Mouse (Mus musculus) lung, embryonic 16.5 days (tissue): ENCODE measurements at regions not wholly inside any gene's neighbourhood (a gene's known extent, or its start where the extent isn't known, plus 50 kb on each side); places are given as distances from the start of the nearest gene placed in this dataset.
"Not testable (repeated sequence)": the region's sequence is repeated elsewhere in the genome, so short reads cannot be mapped to it uniquely, and the experiment has no call there.

Source experiments
- ATAC-seq: fragments of 200-750 bp; cut with Nextera tagmentation; 2 replicates; pipeline ENCODE4 v1.8.0; 2017; ENCODE audit warnings: low read depth, mild to moderate bottlenecking, moderate library complexity
- H3K27ac ChIP-seq: fragments of 300-500 bp; sonication (generic); 2 replicates; pipeline ENCODE4 v1.5.1; 2014; ENCODE audit warnings: mild to moderate bottlenecking, control low read depth, low read length
- H3K27me3 ChIP-seq: fragments of 300-500 bp; sonication (generic); 2 replicates; pipeline ENCODE4 v1.6.1; 2014; ENCODE audit warnings: low read depth, low read length, mixed read lengths; ENCODE audit not compliant: control insufficient read depth, insufficient read depth
- H3K36me3 ChIP-seq: fragments of 300-500 bp; sonication (generic); 2 replicates; pipeline ENCODE4 v1.6.1; 2014; ENCODE audit warnings: low read length; ENCODE audit not compliant: control insufficient read depth, insufficient read depth
- H3K4me1 ChIP-seq: fragments of 300-500 bp; sonication (generic); replicated peaks from 2 replicates; pipeline ENCODE4 v1.6.1; 2014; ENCODE audit warnings: low read length, mixed read lengths; ENCODE audit not compliant: control insufficient read depth, insufficient read depth
- H3K4me2 ChIP-seq: fragments of 300-500 bp; sonication (generic); 2 replicates; pipeline ENCODE4 v1.6.1; 2014; ENCODE audit warnings: low read depth, low read length, control low read depth
- H3K4me3 ChIP-seq: fragments of 300-500 bp; sonication (generic); 2 replicates; pipeline ENCODE4 v1.5.1; 2014; ENCODE audit warnings: mild to moderate bottlenecking, low read length, control low read depth
- H3K9ac ChIP-seq: fragments of 300-500 bp; sonication (generic); 2 replicates; pipeline ENCODE4 v1.6.1; 2014; ENCODE audit warnings: low read length, control low read depth
- H3K9me3 ChIP-seq: fragments of 300-500 bp; sonication (generic); 2 replicates; pipeline ENCODE4 v1.6.1; 2016; ENCODE audit warnings: low read length; ENCODE audit not compliant: control insufficient read depth
- WGBS: fragments of 180-500 bp; shearing (Covaris S2); extraction: QIAGEN DNeasy Blood & Tissue Kit; methylation state at CpG from one replicate; pipeline ENCODE4 v1.1.7; 2014; 5-methylcytosine and 5-hydroxymethylcytosine counted together

DNA sequence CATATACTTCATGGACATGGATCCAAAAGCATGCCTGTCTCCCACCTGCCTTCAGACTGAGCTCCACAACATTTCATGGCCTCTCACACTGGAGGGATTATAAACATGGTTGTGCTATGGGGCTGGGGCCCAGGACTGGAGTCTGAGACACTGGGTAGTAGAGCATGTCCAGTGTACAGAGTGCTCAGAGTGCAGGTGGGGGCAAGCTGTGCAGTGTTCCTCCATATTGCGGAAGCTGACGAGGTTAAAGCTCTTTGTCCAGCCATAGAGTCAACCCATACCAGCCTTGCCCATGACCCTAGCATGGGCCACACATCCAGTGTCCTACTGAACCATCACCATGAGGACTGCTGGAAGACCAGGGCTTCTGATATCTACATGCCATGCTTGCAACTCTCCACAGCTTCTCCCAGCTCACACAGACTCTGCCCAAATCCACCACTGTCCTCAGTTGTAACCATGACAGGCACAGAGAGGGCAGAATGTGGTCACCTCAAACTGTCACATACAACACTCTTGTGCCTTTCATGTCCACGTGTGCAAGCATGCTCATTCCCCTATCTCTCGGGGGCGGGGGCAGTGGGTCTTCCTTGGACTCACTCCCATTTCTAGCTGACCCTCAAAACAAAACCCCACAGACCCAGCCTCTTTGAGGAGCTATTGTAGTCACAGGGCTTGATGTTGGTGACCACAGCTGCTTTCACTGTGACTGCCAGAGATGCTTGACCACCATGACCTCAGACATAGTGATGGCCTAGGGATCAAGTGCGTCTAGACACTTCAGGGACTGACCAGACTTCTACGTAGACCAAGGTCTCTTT lies 55.9 kb downstream of the Tmem121 start:
- Histone ChIP-seq H3K27me3 (no peaks in the 10 kb centered on the region), H3K36me3 (no peaks in the 10 kb centered on the region), H3K9me3 (no peaks in the 10 kb centered on the region), H3K27ac (no peak overlapping the region), H3K4me1 (no peaks in the 10 kb centered on the region), H3K4me3 (no peak overlapping the region), H3K4me2 (no peak overlapping the region), H3K9ac (no peak overlapping the region)
- WGBS, result 81% methylated on average over 7 of the region's 7 CpGs
- no peak for ATAC-seq

- H3K4me1 ChIP-seq, result no peaks in the 10 kb centered on the region
- WGBS, result 70% methylated on average over 3 of the region's 3 CpGs
- no peak overlapping the region for H3K4me3 ChIP-seq
- no peaks in the 10 kb centered on the region for H3K36me3 ChIP-seq
- H3K4me2 ChIP-seq, result no peak overlapping the region
- no peaks in the 10 kb centered on the region for H3K27me3 ChIP-seq
- no peak for ATAC-seq
- no peak overlapping the region for H3K27ac ChIP-seq
- no peak overlapping the region for H3K9ac ChIP-seq
- no peaks in the 10 kb centered on the region for H3K9me3 ChIP-seq
Observed at GRCm38 (mm10) chr12:113242194-113242510, 56.4 kb downstream of the Tmem121 start.

DNA sequence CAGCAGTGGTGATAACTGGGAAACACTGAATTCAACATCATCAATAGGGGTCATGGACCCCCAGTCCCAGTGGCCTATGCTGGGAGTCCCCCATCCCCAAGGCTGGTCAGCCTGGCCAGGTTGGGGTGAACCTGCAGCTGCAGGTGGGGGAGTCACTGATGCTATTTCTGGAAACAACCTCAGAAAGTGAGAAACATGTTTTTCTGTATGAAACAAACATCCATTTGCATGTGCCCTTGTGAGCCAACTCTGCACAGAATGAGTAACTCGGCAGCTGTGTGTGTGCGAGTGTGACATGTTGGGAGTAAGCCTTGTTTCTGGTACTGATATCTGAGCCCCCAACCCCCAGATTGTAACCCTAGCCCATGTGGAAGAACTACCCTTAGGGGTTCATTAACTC lies 59.0 kb downstream of the Tmem121 start:
- Histone ChIP-seq H3K9ac (no peak overlapping the region), H3K27me3 (no peaks in the 10 kb centered on the region), H3K4me2 (no peak overlapping the region), H3K9me3 (no peaks in the 10 kb centered on the region), H3K27ac (no peak overlapping the region), H3K4me1 (no peaks in the 10 kb centered on the region), H3K4me3 (no peak overlapping the region), H3K36me3 (no peaks in the 10 kb centered on the region)
- ATAC-seq, result no peak
- 86% methylated on average over 2 of the region's 2 CpGs for WGBS

DNA sequence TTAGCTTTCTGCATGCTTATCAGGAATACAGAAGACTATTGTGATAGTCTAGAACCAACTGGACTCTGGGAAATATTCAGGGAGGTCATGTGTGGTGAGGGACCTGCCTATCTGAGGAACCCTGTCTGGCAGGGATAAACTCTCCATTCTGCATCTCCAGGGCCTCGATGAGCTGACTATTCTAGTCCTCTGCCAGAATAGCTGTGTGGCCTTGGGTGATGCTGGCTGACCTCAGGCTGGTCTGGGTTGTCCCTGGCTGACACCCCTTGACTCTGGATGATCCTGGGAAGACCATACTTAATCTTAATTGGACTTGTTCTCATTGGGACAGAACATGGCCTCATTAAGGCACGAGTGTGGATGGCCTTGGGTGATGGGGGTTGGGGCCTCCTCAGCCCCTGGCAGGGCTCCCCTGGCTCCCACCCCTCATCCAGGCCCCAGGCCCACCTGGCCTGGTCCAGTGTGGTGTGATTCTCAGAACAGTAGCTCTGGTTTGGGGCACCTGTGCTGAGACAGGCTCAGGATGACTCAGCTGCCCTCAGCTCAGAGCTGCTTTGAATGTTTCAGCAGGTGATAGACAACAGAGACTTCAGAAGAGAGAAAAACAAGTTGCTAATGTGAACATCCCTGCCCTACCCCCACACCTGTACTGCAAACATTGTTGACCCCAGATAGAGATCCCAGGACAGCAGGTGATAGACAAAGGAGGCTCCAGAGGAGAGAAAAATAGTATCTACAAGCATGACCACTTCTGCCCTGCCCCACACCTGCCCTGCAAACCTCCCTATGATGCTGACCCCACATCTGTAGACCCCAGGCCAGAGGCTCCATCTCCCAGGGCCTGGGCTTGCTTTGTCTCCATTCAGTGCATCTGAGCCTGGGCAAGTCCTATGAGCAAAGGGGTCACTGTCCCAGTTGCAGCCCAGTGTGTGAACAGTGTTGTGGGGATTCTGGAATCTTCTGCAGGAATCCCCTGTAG lies 68.0 kb downstream of the Tmem121 start:
- not testable (repeated sequence) for ATAC-seq, H3K27ac ChIP-seq
- WGBS, result 64% methylated on average over 2 of the region's 2 CpGs

GRCm38 (mm10) chr12:113255331-113255730 lies 69.6 kb downstream of the Tmem121 start:
- Histone ChIP-seq H3K36me3 (no peaks in the 10 kb centered on the region), H3K27ac (no peak overlapping the region), H3K4me3 (no peak overlapping the region), H3K9ac (no peak overlapping the region), H3K9me3 (no peaks in the 10 kb centered on the region), H3K27me3 (no peaks in the 10 kb centered on the region), H3K4me1 (no peaks in the 10 kb centered on the region), H3K4me2 (no peak overlapping the region)
- no peak for ATAC-seq
- 84% methylated on average over 3 of the region's 3 CpGs for WGBS

More for the DNA sequence above, 68.0 kb downstream of the Tmem121 start:
- not testable (repeated sequence) for H3K9ac ChIP-seq, H3K4me1 ChIP-seq, H3K36me3 ChIP-seq, H3K4me2 ChIP-seq, H3K27me3 ChIP-seq, H3K4me3 ChIP-seq, H3K9me3 ChIP-seq

DNA sequence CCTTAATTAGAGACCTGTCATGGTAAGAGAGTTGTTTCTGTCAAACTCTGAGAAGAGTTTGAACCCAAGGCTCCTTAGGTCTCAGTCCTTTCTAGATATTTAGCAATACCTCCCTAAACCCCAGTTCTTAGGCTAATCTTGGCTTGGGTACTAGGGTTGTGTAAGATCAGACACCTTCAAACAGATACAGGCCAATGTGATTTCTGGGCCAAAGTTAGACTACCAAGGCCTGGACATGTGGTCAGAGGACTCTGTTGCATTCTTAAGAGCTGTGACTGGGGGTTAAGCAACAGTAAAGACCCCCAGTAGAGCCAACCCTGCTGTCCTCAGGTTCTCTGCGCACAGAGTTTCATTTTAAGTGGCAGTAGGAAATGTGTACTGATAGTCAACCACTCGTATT lies 70.9 kb downstream of the Tmem121 start:
- Histone ChIP-seq H3K4me2 (no peak overlapping the region), H3K27me3 (no peaks in the 10 kb centered on the region), H3K9ac (no peak overlapping the region), H3K36me3 (no peaks in the 10 kb centered on the region), H3K9me3 (no peaks in the 10 kb centered on the region), H3K4me3 (no peak overlapping the region), H3K4me1 (no peaks in the 10 kb centered on the region), H3K27ac (no peak overlapping the region)
- 73% methylated on average over 2 of the region's 2 CpGs for WGBS
- ATAC-seq, result no peak

GRCm38 (mm10) chr12:113257243-113257642 lies 71.5 kb downstream of the Tmem121 start:
- ATAC-seq, result no peak
- Histone ChIP-seq H3K27ac (no peak overlapping the region), H3K4me2 (no peak overlapping the region), H3K4me3 (no peak overlapping the region), H3K9ac (no peak overlapping the region), H3K27me3 (no peaks in the 10 kb centered on the region), H3K9me3 (no peaks in the 10 kb centered on the region), H3K36me3 (no peaks in the 10 kb centered on the region), H3K4me1 (no peaks in the 10 kb centered on the region)
- 56% methylated on average over 2 of the region's 2 CpGs for WGBS

DNA sequence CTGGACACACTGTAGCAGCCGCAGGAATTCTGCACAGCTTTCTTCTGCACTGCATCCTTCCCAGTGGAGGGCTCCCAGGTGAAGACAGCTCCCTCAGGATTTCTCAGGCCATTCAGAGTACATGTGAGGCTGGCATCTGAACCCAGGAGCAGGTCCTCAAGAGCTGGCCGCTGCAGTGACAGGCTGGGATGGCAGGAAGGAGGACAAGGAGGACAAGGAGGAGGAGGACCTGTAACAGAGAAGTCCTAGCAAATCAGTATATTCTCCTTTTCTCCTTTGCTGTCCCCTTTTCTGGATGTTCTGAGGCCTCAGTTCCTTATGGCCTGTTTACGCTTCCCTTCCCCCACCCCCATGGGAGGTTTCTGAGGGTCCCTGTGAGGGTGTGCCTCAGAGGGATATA lies 73.7 kb downstream of the Tmem121 start:
- Histone ChIP-seq H3K36me3 (no peaks in the 10 kb centered on the region), H3K4me2 (no peak overlapping the region), H3K9ac (no peak overlapping the region), H3K4me3 (no peak overlapping the region), H3K27ac (no peak overlapping the region), H3K4me1 (no peaks in the 10 kb centered on the region), H3K9me3 (no peaks in the 10 kb centered on the region), H3K27me3 (no peaks in the 10 kb centered on the region)
- 79% methylated on average over 3 of the region's 3 CpGs for WGBS
- no peak for ATAC-seq

GRCm38 (mm10) chr12:113260304-113260703 lies 74.6 kb downstream of the Tmem121 start:
- H3K4me2 ChIP-seq, result no peak overlapping the region
- ATAC-seq, result no peak
- WGBS, result 87% methylated on average over 6 of the region's 6 CpGs

More at GRCm38 (mm10) chr12:113260304-113260703, 74.6 kb downstream of the Tmem121 start:
- Histone ChIP-seq H3K4me3 (no peak overlapping the region), H3K4me1 (no peaks in the 10 kb centered on the region), H3K9me3 (no peaks in the 10 kb centered on the region), H3K27me3 (no peaks in the 10 kb centered on the region), H3K9ac (no peak overlapping the region), H3K36me3 (no peaks in the 10 kb centered on the region), H3K27ac (no peak overlapping the region)
